Mouse (Mus musculus): ENCODE results near the gene Apol6.

- TF ChIP-seq CTCF (IDR thresholded peaks at IDR 0.05; ENCODE audit: low read depth) (no peak; the same call in 1 of the 2 replicates), EP300 (optimal IDR thresholded peaks at IDR 0.05) (no peak)
Observed at GRCm38 (mm10) chr15:77076523-77076922, 32.0 kb downstream of the Apol6 start.
